Mouse (Mus musculus): ENCODE measurements around the gene Bsnd. TPM values are rescaled to one million over a fixed set of nuclear protein-coding genes. Genes with fewer than 3 reads are reported as not detected.

The Bsnd gene
- polyA plus RNA-seq, 1 experiment from 2014 or later, result not detected

DNA sequence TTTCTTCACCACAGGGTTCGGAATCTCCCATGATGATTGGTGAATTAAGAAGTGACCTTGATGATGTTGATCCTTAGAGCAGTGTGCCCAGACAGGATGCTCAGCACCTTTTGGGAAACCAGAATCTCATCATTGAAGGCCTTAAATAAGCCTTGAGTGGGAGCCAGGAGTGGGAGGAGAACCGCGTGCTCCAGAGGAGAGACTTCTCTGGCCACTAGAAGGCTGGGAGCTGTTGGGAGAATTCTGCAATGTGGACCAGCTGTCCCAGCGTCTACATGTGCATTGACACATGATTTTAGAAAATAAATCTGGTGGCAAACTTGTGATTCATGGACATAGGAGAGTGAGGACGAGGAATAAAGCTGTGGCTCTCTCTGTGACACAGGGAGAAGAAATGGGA, 53.3 kb downstream of the Bsnd start:
- no peak overlapping the region for H3K4me2 ChIP-seq
- H3K4me3 ChIP-seq, result no peak overlapping the region
- H3K4me1 ChIP-seq (replicated peaks), result peaks cover 3% of the 10 kb centered on the region; the same call in 1 of the 2 replicates
- no peaks in the 10 kb centered on the region for H3K9me3 ChIP-seq
- WGBS, result 97% methylated on average over 5 of the region's 5 CpGs
- H3K36me3 ChIP-seq, result peaks cover 84% of the 10 kb centered on the region
- H3K27ac ChIP-seq, result no peak overlapping the region
- no peaks in the 10 kb centered on the region for H3K27me3 ChIP-seq
- no peak overlapping the region for H3K9ac ChIP-seq
- no peak for ATAC-seq (ENCODE audit: low FRiP score)

- Histone ChIP-seq H3K4me3 (no peak overlapping the region), H3K4me2 (no peak overlapping the region), H3K9me3 (no peaks in the 10 kb centered on the region), H3K9ac (no peak overlapping the region), H3K36me3 (peaks cover 78% of the 10 kb centered on the region), H3K27ac (no peak overlapping the region), H3K4me1 (replicated peaks) (no peaks in the 10 kb centered on the region), H3K27me3 (no peaks in the 10 kb centered on the region)
- 94% methylated on average over 5 of the region's 5 CpGs for WGBS
- ATAC-seq (ENCODE audit: low FRiP score), result no peak
These were observed 54.9 kb downstream of the Bsnd start for GRCm38 (mm10) chr4:106437207-106437606.

- no peak overlapping the region for H3K4me2 ChIP-seq
- no peaks in the 10 kb centered on the region for H3K4me1 ChIP-seq (replicated peaks)
- H3K27ac ChIP-seq, result no peak overlapping the region
- WGBS, result 54% methylated on average over 4 of the region's 4 CpGs
- no peaks in the 10 kb centered on the region for H3K9me3 ChIP-seq
- no peak overlapping the region for H3K9ac ChIP-seq
- no peak for ATAC-seq (ENCODE audit: low FRiP score)
- no peak overlapping the region for H3K4me3 ChIP-seq
- peaks cover 78% of the 10 kb centered on the region for H3K36me3 ChIP-seq
- no peaks in the 10 kb centered on the region for H3K27me3 ChIP-seq
These were observed 55.6 kb downstream of the Bsnd start for GRCm38 (mm10) chr4:106436475-106436874.

- Histone ChIP-seq H3K4me1 (replicated peaks) (no peaks in the 10 kb centered on the region), H3K36me3 (peaks cover 78% of the 10 kb centered on the region), H3K27me3 (no peaks in the 10 kb centered on the region), H3K4me3 (no peak overlapping the region), H3K27ac (no peak overlapping the region), H3K9me3 (no peaks in the 10 kb centered on the region), H3K9ac (no peak overlapping the region), H3K4me2 (no peak overlapping the region)
- no peak for ATAC-seq (ENCODE audit: low FRiP score)
- 97% methylated on average over 2 of the region's 2 CpGs for WGBS
These were observed 56.7 kb downstream of the Bsnd start for GRCm38 (mm10) chr4:106435426-106435825.

Other genes with a start within 250 kb of the Bsnd start
- gene Usp24, start 176.1 kb downstream of the Bsnd start, polyA plus RNA-seq (2015; fragmentation: Nextera tagmentation; extraction: Ambion mirVana), result 6.9 and 7.1 TPM in 2 replicates
- 1.3 and 1.6 TPM in 2 replicates for gene Pcsk9, start 28.0 kb downstream of the Bsnd start, polyA plus RNA-seq (2015; fragmentation: Nextera tagmentation; extraction: Ambion mirVana)
- gene Dhcr24, start 68.8 kb upstream of the Bsnd start, polyA plus RNA-seq (2015; fragmentation: Nextera tagmentation; extraction: Ambion mirVana), result 6.3 and 6.5 TPM in 2 replicates
- 0.10 TPM in 1 of 2 replicates, not detected in the other for gene Lexm, start 125.0 kb upstream of the Bsnd start, polyA plus RNA-seq (2015; fragmentation: Nextera tagmentation; extraction: Ambion mirVana)
- 1.6 and 1.7 TPM in 2 replicates for gene Ttc22, start 130.1 kb upstream of the Bsnd start, polyA plus RNA-seq (2015; fragmentation: Nextera tagmentation; extraction: Ambion mirVana)
- gene Pars2, start 158.8 kb upstream of the Bsnd start, polyA plus RNA-seq (2015; fragmentation: Nextera tagmentation; extraction: Ambion mirVana), result 8.4 and 9.2 TPM in 2 replicates
- 111 and 112 TPM in 2 replicates for gene Ttc4, start 186.7 kb upstream of the Bsnd start, polyA plus RNA-seq (2015; fragmentation: Nextera tagmentation; extraction: Ambion mirVana)
- 0.21 and 0.36 TPM in 2 replicates for gene Mroh7, start 238.6 kb upstream of the Bsnd start, polyA plus RNA-seq (2015; fragmentation: Nextera tagmentation; extraction: Ambion mirVana)
- not detected in 2 replicates for gene Fam151a, start 241.6 kb upstream of the Bsnd start, polyA plus RNA-seq (2015; fragmentation: Nextera tagmentation; extraction: Ambion mirVana)